Mouse (Mus musculus) CD4-positive, CD25-positive, alpha-beta regulatory T cell, adult 2 months (primary cell): ENCODE results near the gene Noxred1.
"Not testable (repeated sequence)": the region's sequence is repeated elsewhere in the genome, so short reads cannot be mapped to it uniquely, and the experiment has no call there.

Source experiments
- DNase-seq: peaks from one replicate; pipeline ENCODE4 v3.0.0-alpha.2; 2012; ENCODE audit warnings: low read depth, low spot score

Noxred1 gene

GRCm38 (mm10) chr12:87229633-87230032 lies 8.9 kb downstream of the Noxred1 start:
- DNase-seq = no peak

- DNase-seq = no peak
These were observed 11.7 kb downstream of the Noxred1 start for GRCm38 (mm10) chr12:87226801-87227200.

GRCm38 (mm10) chr12:87224950-87225349 lies 13.6 kb downstream of the Noxred1 start:
- DNase-seq = peak; percentile 27

- DNase-seq = no peak
These were observed 19.2 kb downstream of the Noxred1 start for GRCm38 (mm10) chr12:87219362-87219761.

GRCm38 (mm10) chr12:87217596-87217995 lies 20.9 kb downstream of the Noxred1 start:
- DNase-seq = no peak

GRCm38 (mm10) chr12:87216053-87216452 lies 22.5 kb downstream of the Noxred1 start:
- DNase-seq = no peak

GRCm38 (mm10) chr12:87212844-87213606 lies 25.5 kb downstream of the Noxred1 start:
- DNase-seq = no peak

- not testable (repeated sequence) for DNase-seq
These were observed 32.7 kb downstream of the Noxred1 start for GRCm38 (mm10) chr12:87205789-87206188.

- DNase-seq = peak; percentile 8
These were observed 36.8 kb downstream of the Noxred1 start for GRCm38 (mm10) chr12:87201694-87202093.

- peak; percentile 89 for DNase-seq
These were observed 38.5 kb downstream of the Noxred1 start, which contains the start of gene Tmed8 for GRCm38 (mm10) chr12:87199973-87200586. Gene Tmed8, minus strand, starts transcription at chr12:87200454.

GRCm38 (mm10) chr12:87199206-87199972 lies 39.1 kb downstream of the Noxred1 start, which contains the start of gene Samd15:
Gene Samd15, plus strand, starts transcription at chr12:87199723.
- DNase-seq = peak; percentile 57

GRCm38 (mm10) chr12:87198792-87199191 lies 39.7 kb downstream of the Noxred1 start:
- peak; percentile 21 for DNase-seq

- no peak for DNase-seq
These were observed 42.2 kb downstream of the Noxred1 start for GRCm38 (mm10) chr12:87196310-87196709.

- no peak for DNase-seq
These were observed 43.5 kb downstream of the Noxred1 start for GRCm38 (mm10) chr12:87195069-87195468.

- DNase-seq = no peak
These were observed 45.5 kb downstream of the Noxred1 start for GRCm38 (mm10) chr12:87193008-87193407.

- no peak for DNase-seq
These were observed 60.9 kb downstream of the Noxred1 start for GRCm38 (mm10) chr12:87177631-87178030.

- no peak for DNase-seq
These were observed 63.2 kb downstream of the Noxred1 start for GRCm38 (mm10) chr12:87175194-87175946.
